Mouse (Mus musculus) spleen, adult 2 months (tissue): ENCODE measurements at regions not wholly inside any gene's neighbourhood (a gene's known extent, or its start where the extent isn't known, plus 50 kb on each side); places are given as distances from the start of the nearest gene placed in this dataset.

Experiments
- CTCF ChIP-seq: fragments of 200-500 bp; IDR thresholded peaks from 2 replicates; pipeline ENCODE4 v1.5.1; 2011; ENCODE audit warnings: mild to moderate bottlenecking, inconsistent platforms; ENCODE audit not compliant: insufficient read depth, insufficient read length, insufficient replicate concordance; ENCODE audit errors: extremely low read depth
- POLR2A ChIP-seq: fragments of 200-500 bp; IDR thresholded peaks from 2 replicates; pipeline ENCODE4 v1.6.1; 2011; ENCODE audit warnings: low read depth, low read length, inconsistent platforms

DNA sequence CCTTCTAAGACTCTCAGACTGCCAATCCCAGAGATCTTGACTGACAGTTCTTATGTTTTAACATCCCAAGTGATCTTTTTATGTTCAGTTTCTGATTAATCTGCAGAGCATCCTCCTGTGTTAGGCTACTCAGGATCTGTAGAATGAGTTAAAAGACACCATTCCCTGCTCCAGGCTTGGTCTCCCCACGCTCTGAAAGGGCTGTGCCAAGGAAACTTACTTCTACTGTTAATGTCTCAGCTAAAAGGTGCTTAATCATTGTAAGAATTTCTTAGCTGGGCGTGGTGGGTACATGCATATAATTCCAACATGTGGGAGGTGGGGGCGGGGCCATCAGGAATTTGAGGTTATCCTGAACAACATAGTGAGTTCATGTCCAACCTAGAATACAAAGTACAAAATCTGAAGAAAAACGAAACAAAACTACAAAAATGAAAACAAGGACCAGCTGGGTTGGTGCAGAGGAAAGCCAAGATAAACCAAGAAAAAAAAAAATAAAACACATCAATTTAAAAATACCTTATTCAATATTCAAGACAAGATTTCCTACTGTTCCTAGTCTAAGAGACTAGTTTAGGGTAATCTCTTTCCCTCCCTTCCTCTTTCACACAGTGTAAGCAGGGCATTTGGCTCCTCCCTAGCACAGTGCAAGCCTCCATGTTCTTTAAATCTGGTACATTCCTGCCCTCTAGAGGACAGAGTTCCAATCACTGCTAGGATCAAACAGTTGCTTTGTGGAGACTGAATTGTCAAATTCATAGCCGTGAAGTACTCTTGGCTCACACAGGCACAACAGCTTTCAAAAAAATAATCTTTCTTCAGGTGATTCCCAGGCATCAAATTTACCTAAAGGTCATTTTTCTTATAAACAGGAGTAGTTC is 286.9 kb upstream of the Actbl2 start:
- TF ChIP-seq CTCF (peak; percentile 18; the same call in 1 of the 2 replicates), POLR2A (no peak)
